Mouse (Mus musculus) hindbrain, embryonic 15.5 days (tissue): ENCODE results near the gene Cnnm4. TPM values are rescaled to one million over a fixed set of nuclear protein-coding genes. Genes with fewer than 3 reads are reported as not detected.

Experiments used
- ATAC-seq: fragments of 200-750 bp; cut with Nextera tagmentation; 2 replicates; pipeline ENCODE4 v1.8.0; 2017; ENCODE audit warnings: low read depth, moderate number of reproducible peaks, moderate TSS enrichment; ENCODE audit not compliant: low FRiP score
- H3K27ac ChIP-seq: fragments of 300-500 bp; sonication (generic); replicated peaks from 2 replicates; pipeline ENCODE4 v1.5.1; 2015; ENCODE audit warnings: mild to moderate bottlenecking, inconsistent platforms
- H3K27me3 ChIP-seq: fragments of 300-500 bp; sonication (generic); 2 replicates; pipeline ENCODE4 v1.6.1; 2015; ENCODE audit warnings: control low read depth, inconsistent platforms
- H3K36me3 ChIP-seq: fragments of 300-500 bp; sonication (generic); 2 replicates; pipeline ENCODE4 v1.6.1; 2015; ENCODE audit warnings: control low read depth, inconsistent platforms
- H3K4me1 ChIP-seq: fragments of 300-500 bp; sonication (generic); replicated peaks from 2 replicates; pipeline ENCODE4 v1.6.1; 2015; ENCODE audit warnings: control low read depth, inconsistent platforms
- H3K4me2 ChIP-seq: fragments of 300-500 bp; sonication (generic); 2 replicates; pipeline ENCODE4 v1.6.1; 2015; ENCODE audit warnings: moderate library complexity, mild to moderate bottlenecking, inconsistent platforms
- H3K4me3 ChIP-seq: fragments of 300-500 bp; sonication (generic); 2 replicates; pipeline ENCODE4 v1.5.1; 2015; ENCODE audit warnings: mild to moderate bottlenecking, inconsistent platforms
- H3K9ac ChIP-seq: fragments of 300-500 bp; sonication (generic); 2 replicates; pipeline ENCODE4 v1.6.1; 2015; ENCODE audit warnings: inconsistent platforms
- H3K9me3 ChIP-seq: fragments of 300-500 bp; sonication (generic); 2 replicates; pipeline ENCODE4 v1.6.1; 2016; ENCODE audit warnings: control low read depth, inconsistent platforms
- WGBS: fragments of 180-500 bp; shearing (Covaris S2); methylation state at CpG from one replicate; pipeline ENCODE4 v1.1.7; 2015; 5-methylcytosine and 5-hydroxymethylcytosine counted together
- polyA plus RNA-seq: library from polyadenylated mRNA; unstranded; fragments of >200 nt; fragmentation: Nextera tagmentation; extraction: Ambion mirVana; gene quantifications from 2 replicates; pipeline ENCODE4 v1.2.1, GENCODE M21; 2015

The Cnnm4 gene
- polyA plus RNA-seq, 1 experiment from 2014 or later: 10.8 TPM

DNA sequence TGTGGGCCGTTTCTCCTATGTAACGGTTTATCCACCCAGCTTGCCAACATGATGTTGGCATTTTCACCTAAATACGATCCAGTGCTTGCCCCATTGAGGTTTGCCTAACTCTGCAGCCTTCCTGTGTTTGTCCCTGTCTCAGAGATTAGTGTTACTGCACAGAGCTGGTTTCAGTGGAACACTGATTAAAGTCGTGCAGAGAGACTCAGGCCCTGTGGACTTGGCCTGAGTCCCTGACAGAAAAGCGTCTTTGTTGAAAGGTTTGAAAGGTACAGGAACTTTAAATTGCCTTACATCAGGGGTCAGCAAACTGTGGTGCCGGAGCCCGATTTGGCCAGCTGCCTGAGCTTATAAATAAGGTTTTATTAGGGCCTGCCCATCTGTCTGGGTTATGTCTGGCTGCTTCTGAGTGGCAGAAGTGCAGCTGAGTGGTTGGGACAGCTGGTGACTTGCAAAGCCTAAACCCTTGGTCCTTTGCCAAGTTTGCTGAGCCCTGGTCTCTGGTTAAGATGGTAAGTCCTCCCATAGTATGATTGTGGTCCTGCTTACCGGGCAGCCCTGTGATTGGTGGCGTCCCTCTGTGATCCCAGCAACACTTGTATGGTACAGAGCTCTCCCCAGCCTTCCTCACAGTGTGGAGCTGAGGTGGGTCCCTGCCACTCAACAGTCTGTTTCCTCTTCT, 52.1 kb downstream of the Cnnm4 start:
- Histone ChIP-seq H3K9ac (no peak overlapping the region), H3K4me3 (no peak overlapping the region), H3K36me3 (peaks cover 62% of the 10 kb centered on the region), H3K4me1 (peaks cover 14% of the 10 kb centered on the region), H3K9me3 (no peaks in the 10 kb centered on the region), H3K27me3 (no peaks in the 10 kb centered on the region), H3K27ac (peak overlapping the region; percentile 21), H3K4me2 (no peak overlapping the region)
- ATAC-seq: peak; percentile 61; the same call in 1 of the 2 replicates
- 50% methylated on average over 9 of the region's 9 CpGs for WGBS

DNA sequence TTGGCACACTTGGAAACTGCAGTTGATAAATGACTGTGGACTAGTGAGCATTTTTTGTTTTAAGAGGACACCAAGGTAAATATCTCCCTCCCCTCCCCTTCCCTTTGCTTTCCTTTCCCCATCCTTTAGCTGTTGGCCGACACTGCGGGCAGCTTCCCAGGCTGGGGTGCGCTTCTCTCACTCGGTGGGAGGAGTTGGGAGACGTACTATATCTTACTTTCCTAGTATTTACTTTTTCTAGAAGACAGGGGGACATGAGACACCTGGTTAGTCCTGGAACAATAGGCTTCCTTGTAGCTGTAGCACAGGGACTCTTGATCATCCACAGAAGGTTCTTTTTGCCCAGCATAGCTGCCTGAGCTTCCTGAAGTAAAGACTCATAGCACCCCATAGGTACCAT, 52.6 kb downstream of the Cnnm4 start:
- Histone ChIP-seq H3K4me1 (peaks cover 16% of the 10 kb centered on the region), H3K4me3 (no peak overlapping the region), H3K27ac (no peak overlapping the region), H3K36me3 (peaks cover 62% of the 10 kb centered on the region), H3K9ac (no peak overlapping the region), H3K27me3 (no peaks in the 10 kb centered on the region), H3K4me2 (no peak overlapping the region), H3K9me3 (no peaks in the 10 kb centered on the region)
- no peak for ATAC-seq
- 79% methylated on average over 5 of the region's 5 CpGs for WGBS

DNA sequence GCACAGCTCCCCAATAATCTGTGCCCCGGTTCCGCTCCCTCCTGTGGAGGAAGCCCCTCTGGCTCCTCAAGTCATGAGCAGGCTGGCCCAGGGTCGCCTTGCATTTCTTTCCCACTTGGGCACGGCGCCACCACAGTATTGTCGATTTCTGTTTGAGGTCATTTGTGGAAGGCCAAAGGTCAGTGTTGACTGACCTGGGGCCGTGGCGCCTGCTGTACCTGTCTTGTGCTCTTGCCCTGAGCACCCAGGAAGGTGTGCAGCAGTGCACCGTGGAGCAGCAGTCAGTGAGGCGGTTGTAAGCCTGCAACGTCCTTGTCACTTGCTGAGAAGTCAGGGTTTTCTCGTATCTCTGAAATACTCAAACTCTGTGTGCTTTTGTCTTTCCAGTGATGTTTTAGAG, 54.4 kb downstream of the Cnnm4 start:
- Histone ChIP-seq H3K4me1 (peaks cover 16% of the 10 kb centered on the region), H3K4me2 (no peak overlapping the region), H3K36me3 (peaks cover 49% of the 10 kb centered on the region), H3K27me3 (no peaks in the 10 kb centered on the region), H3K27ac (no peak overlapping the region), H3K4me3 (no peak overlapping the region), H3K9me3 (no peaks in the 10 kb centered on the region), H3K9ac (no peak overlapping the region)
- ATAC-seq: no peak
- WGBS: 93% methylated on average over 12 of the region's 12 CpGs

DNA sequence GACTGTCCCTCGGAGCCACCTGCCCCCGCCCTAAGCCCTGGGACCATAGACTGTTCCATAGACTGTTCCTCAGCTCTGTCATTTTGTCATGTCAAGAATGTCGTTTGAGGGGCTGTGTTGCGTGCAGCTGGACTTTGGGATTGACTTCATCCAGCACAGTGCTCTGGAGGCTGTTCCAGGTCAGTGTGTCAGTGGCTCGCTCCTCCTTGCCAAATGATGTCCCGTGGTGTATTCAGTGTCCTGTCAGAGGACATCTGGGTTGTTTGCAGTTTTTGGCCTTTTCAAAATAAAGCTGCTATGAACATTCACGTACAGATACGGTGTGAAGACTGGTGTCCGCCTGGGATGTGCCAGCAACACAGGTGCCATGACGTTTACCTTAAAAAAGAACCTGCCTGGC, 55.5 kb downstream of the Cnnm4 start:
- ATAC-seq: no peak
- no peak overlapping the region for H3K27ac ChIP-seq
- H3K9me3 ChIP-seq: no peaks in the 10 kb centered on the region
- 88% methylated on average over 10 of the region's 10 CpGs for WGBS
- H3K36me3 ChIP-seq: peaks cover 37% of the 10 kb centered on the region
- no peaks in the 10 kb centered on the region for H3K27me3 ChIP-seq
- H3K9ac ChIP-seq: no peak overlapping the region
- peaks cover 16% of the 10 kb centered on the region for H3K4me1 ChIP-seq
- no peak overlapping the region for H3K4me2 ChIP-seq
- no peak overlapping the region for H3K4me3 ChIP-seq

DNA sequence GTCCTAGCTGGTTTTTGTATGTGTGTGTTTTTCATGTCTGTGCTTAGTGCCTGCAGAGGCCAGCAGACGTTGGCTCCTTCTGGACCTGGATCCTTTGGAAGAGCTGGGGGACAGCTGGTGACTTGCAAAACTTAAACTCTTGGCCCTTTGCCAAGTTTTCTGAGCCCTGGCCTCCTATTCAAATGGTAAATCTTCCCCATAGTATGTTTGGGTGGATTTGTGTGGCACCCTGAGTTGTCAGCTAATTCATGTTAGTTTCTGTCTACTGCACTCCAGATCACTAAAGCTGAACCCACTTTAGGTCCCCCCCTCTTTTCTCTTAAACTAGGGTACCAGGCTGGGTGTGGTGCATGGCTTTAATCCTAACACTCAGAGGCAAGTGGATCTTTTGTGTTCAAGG, 56.9 kb downstream of the Cnnm4 start:
- no peaks in the 10 kb centered on the region for H3K27me3 ChIP-seq
- 0 out of 2 replicates have a peak overlapping the region, but pooled peaks have one; percentile 20 for H3K27ac ChIP-seq
- H3K36me3 ChIP-seq: peaks cover 27% of the 10 kb centered on the region
- no peaks in the 10 kb centered on the region for H3K9me3 ChIP-seq
- no peak for ATAC-seq
- H3K4me3 ChIP-seq: no peak overlapping the region
- H3K4me1 ChIP-seq: peaks cover 11% of the 10 kb centered on the region
- no peak overlapping the region for H3K4me2 ChIP-seq
- no peak overlapping the region for H3K9ac ChIP-seq
- 7% methylated on average over 1 of the region's 1 CpGs for WGBS

DNA sequence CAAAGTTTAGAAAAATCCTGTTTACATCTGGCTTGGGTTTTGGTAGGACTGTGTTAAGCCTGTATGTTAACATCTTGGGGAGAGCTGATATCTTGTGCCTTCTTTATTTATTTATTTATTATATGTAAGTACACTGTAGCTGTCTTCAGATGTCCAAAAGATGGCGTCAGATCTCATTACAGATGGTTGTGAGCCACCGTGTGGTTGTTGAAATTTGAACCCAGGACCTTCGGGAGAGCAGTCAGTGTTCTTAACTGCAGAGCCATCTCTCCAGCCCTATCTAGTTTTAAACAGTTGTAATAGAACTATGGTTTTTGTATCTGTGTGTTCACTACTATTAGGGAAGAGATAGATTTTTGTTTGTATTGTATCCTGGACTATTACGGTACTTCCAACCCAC, 57.9 kb downstream of the Cnnm4 start:
- Histone ChIP-seq H3K36me3 (peaks cover 19% of the 10 kb centered on the region), H3K4me1 (peaks cover 11% of the 10 kb centered on the region), H3K9ac (no peak overlapping the region), H3K4me3 (no peak overlapping the region), H3K27ac (no peak overlapping the region), H3K27me3 (no peaks in the 10 kb centered on the region), H3K4me2 (no peak overlapping the region), H3K9me3 (no peaks in the 10 kb centered on the region)
- WGBS: 95% methylated on average over 4 of the region's 4 CpGs
- no peak for ATAC-seq

DNA sequence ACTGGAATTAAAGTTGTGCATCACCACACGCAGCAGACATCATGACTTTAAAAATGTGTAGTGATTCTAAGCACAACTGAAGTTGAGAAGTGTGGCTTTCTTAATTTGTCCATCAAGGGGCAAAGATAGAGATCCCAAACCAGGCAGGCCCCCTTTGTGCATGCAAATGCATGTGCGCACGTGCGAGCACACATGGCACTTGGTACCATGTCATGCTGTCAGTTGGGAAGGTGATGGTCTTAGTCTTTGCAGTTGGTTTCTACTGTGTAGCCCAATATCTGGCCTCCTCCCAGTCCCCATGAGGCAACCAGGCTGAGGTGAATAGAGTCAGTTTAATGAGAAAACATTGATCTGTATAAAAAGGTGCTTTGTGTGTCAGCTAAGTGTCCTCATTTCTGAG, 58.5 kb downstream of the Cnnm4 start:
- H3K9me3 ChIP-seq: no peaks in the 10 kb centered on the region
- H3K27ac ChIP-seq: no peak overlapping the region
- H3K27me3 ChIP-seq: no peaks in the 10 kb centered on the region
- no peak overlapping the region for H3K4me2 ChIP-seq
- 92% methylated on average over 4 of the region's 4 CpGs for WGBS
- no peak for ATAC-seq
- H3K4me1 ChIP-seq: peaks cover 11% of the 10 kb centered on the region
- peaks cover 13% of the 10 kb centered on the region for H3K36me3 ChIP-seq
- no peak overlapping the region for H3K9ac ChIP-seq
- no peak overlapping the region for H3K4me3 ChIP-seq

DNA sequence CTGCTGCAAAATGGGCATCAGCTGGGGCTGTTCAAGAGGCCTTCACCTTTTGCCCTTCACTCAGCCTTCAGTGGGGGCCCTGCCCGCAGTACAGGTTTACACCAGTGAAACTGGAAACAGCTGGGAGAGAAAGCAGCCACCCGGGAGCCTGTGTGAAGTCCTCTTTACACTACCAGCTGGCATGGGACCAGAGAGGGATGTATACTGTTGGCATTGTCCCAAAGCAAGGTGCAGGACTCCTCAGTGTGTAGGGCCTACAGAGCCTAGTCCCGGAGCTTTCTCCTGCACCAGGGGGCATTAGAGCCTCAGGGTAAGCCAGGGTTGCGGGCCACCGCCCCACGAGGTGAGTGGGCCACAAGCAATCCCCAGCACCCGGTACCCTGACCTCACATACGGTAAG, 59.1 kb downstream of the Cnnm4 start:
- Histone ChIP-seq H3K36me3 (peaks cover 9% of the 10 kb centered on the region; the same call in 1 of the 2 replicates), H3K9ac (no peak overlapping the region), H3K27me3 (no peaks in the 10 kb centered on the region), H3K4me2 (no peak overlapping the region), H3K4me1 (peaks cover 11% of the 10 kb centered on the region), H3K27ac (no peak overlapping the region), H3K4me3 (no peak overlapping the region), H3K9me3 (no peaks in the 10 kb centered on the region)
- ATAC-seq: no peak
- WGBS: 72% methylated on average over 8 of the region's 8 CpGs

DNA sequence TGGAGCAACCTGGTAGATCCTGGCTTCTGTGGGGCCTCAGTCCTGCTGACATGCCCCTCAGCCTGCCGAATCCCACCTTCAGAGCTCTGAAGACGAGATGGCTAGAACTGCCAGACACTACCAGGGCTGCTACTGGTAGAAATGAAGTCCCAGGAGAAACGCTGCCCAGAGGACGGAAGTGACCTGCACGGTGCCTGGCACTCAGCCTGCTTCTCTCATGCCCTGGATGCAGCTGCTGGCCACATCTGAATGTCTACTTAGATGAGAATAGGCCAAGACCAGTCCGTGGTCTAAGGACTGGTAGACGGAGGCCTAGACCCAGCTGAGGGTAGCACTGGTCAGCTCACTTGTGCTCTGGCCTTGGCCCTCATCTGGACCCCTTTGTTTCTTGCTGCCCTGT, 59.5 kb downstream of the Cnnm4 start:
- 93% methylated on average over 7 of the region's 7 CpGs for WGBS
- no peak for ATAC-seq
- Histone ChIP-seq H3K4me1 (peaks cover 11% of the 10 kb centered on the region), H3K4me2 (no peak overlapping the region), H3K27ac (no peak overlapping the region), H3K36me3 (peaks cover 5% of the 10 kb centered on the region; the same call in 1 of the 2 replicates), H3K9me3 (no peaks in the 10 kb centered on the region), H3K9ac (no peak overlapping the region), H3K4me3 (no peak overlapping the region), H3K27me3 (no peaks in the 10 kb centered on the region)

DNA sequence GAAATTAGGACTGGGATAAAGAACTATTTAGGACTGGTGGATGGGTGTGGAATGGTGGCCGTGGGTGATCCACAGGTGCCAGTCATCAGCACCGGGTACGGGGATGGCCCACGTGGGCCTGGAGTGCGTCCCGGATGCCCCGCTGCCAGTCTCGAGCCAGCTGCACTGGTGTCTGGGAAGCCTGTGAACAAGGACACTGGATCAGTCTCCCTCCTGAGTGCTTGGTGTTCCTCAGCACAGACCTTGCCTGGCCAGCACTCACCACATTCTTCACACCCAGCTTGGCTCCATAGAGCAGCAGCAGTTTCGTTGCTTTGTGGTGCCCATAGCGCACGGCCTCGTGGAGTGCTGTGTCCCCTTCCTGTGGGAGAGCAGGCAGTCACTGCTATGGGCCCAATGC, 60.0 kb downstream of the Cnnm4 start:
- H3K4me2 ChIP-seq: no peak overlapping the region
- no peak for ATAC-seq
- no peaks in the 10 kb centered on the region for H3K27me3 ChIP-seq
- WGBS: 86% methylated on average over 12 of the region's 12 CpGs
- no peak overlapping the region for H3K27ac ChIP-seq
- peaks cover 11% of the 10 kb centered on the region for H3K4me1 ChIP-seq
- H3K9me3 ChIP-seq: no peaks in the 10 kb centered on the region
- no peaks in the 10 kb centered on the region for H3K36me3 ChIP-seq
- no peak overlapping the region for H3K4me3 ChIP-seq
- no peak overlapping the region for H3K9ac ChIP-seq

DNA sequence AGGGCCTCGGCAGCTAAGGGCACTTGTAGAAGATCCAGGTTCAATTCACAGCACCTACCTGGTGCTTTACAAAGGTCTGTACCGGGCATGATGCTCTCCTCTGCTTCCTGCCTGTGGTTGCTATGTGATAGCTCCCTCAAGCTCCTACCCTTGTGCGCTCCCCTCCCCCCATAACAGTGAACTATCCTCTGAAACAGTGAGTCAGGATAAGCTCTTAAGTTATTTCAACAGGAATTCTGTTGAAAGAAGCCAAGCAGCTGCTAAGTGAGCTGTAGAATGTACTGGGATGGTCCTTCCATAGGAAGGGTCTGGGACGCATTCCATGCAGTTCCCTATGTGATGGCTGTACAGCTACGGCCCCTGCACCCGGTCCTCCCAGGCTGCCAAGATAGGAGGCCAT, 62.1 kb downstream of the Cnnm4 start:
- H3K36me3 ChIP-seq: no peaks in the 10 kb centered on the region
- no peak overlapping the region for H3K9ac ChIP-seq
- no peak overlapping the region for H3K4me3 ChIP-seq
- no peak overlapping the region for H3K27ac ChIP-seq
- 91% methylated on average over 6 of the region's 6 CpGs for WGBS
- no peaks in the 10 kb centered on the region for H3K27me3 ChIP-seq
- H3K4me2 ChIP-seq: no peak overlapping the region
- H3K9me3 ChIP-seq: no peaks in the 10 kb centered on the region
- no peak for ATAC-seq
- peaks cover 1% of the 10 kb centered on the region for H3K4me1 ChIP-seq

DNA sequence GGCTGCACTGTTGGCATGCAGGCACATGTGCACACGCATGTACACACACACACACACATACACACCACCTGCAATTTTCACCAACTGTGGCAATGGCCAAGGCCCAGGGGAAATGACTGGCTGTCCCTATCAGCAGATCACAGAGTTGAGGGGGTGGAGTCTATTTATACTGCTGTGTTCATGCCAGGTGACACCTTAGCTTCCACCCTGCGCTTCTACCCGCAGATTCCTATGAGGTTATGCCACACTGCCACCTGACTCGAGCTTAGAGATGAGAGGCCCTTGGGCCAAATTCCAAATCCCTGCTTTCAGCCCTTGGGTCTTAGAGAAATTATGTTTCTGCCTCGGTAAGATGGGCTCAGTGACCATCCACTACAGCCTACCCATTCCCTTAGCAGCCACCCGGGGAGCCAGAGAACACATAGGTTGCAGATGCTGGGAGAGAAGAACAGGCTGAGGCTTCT, 63.2 kb downstream of the Cnnm4 start:
- H3K36me3 ChIP-seq: no peaks in the 10 kb centered on the region
- no peak overlapping the region for H3K27ac ChIP-seq
- no peaks in the 10 kb centered on the region for H3K9me3 ChIP-seq
- no peaks in the 10 kb centered on the region for H3K27me3 ChIP-seq
- 92% methylated on average over 6 of the region's 6 CpGs for whole genome bisulfite sequencing
- H3K4me1 ChIP-seq: no peaks in the 10 kb centered on the region; the same call in 1 of the 2 replicates
- no peak overlapping the region for H3K4me2 ChIP-seq
- H3K9ac ChIP-seq: no peak overlapping the region
- H3K4me3 ChIP-seq: no peak overlapping the region
- no peak for ATAC-seq
